Mouse (Mus musculus) heart, embryonic 16.5 days (tissue): ENCODE measurements around the gene Pzp. TPM values are rescaled to one million over a fixed set of nuclear protein-coding genes. Genes with fewer than 3 reads are reported as not detected.
A peak's percentile ranks its signal among the peaks of the same experiment; 100 is the strongest.

Experiments used
- ATAC-seq: fragments of 200-750 bp; cut with Nextera tagmentation; replicated peaks from 2 replicates; pipeline ENCODE4 v1.8.0; 2017; ENCODE audit warnings: moderate number of reproducible peaks; ENCODE audit not compliant: insufficient read depth, low FRiP score; ENCODE audit errors: extremely low read depth
- H3K27ac ChIP-seq: fragments of 300-500 bp; sonication (generic); 2 replicates; pipeline ENCODE4 v1.5.1; 2014; ENCODE audit warnings: mild to moderate bottlenecking, low read length, control low read depth, moderate library complexity
- H3K27me3 ChIP-seq: fragments of 300-500 bp; sonication (generic); 2 replicates; pipeline ENCODE4 v1.6.1; 2014; ENCODE audit warnings: low read length, mixed read lengths; ENCODE audit not compliant: control insufficient read depth, insufficient read depth
- H3K36me3 ChIP-seq: fragments of 300-500 bp; sonication (generic); 2 replicates; pipeline ENCODE4 v1.6.1; 2014; ENCODE audit not compliant: control insufficient read depth, insufficient read depth
- H3K4me1 ChIP-seq: fragments of 300-500 bp; sonication (generic); 2 replicates; pipeline ENCODE4 v1.6.1; 2014; ENCODE audit warnings: low read length, mixed read lengths; ENCODE audit not compliant: control insufficient read depth, insufficient read depth
- H3K4me2 ChIP-seq: fragments of 300-500 bp; sonication (generic); 2 replicates; pipeline ENCODE4 v1.6.1; 2014; ENCODE audit warnings: low read depth, mild to moderate bottlenecking, control low read depth, low read length
- H3K4me3 ChIP-seq: fragments of 300-500 bp; sonication (generic); 2 replicates; pipeline ENCODE4 v1.5.1; 2014; ENCODE audit warnings: mild to moderate bottlenecking, control low read depth, low read length
- H3K9ac ChIP-seq: fragments of 300-500 bp; sonication (generic); 2 replicates; pipeline ENCODE4 v1.6.1; 2014; ENCODE audit warnings: low read length, control low read depth
- H3K9me3 ChIP-seq: fragments of 300-500 bp; sonication (generic); replicated peaks from 2 replicates; pipeline ENCODE4 v1.6.1; 2016; ENCODE audit warnings: low read length; ENCODE audit not compliant: control insufficient read depth
- WGBS: fragments of 180-500 bp; shearing (Covaris S2); extraction: QIAGEN DNeasy Blood & Tissue Kit; methylation state at CpG from one replicate; pipeline ENCODE4 v1.1.7; 2014; 5-methylcytosine and 5-hydroxymethylcytosine counted together
- polyA plus RNA-seq: library from polyadenylated mRNA; unstranded; fragments of >200 nt; fragmentation: Nextera tagmentation; extraction: Ambion mirVana; gene quantifications from 2 replicates; pipeline ENCODE4 v1.2.1, GENCODE M21; 2015

Pzp gene
- polyA plus RNA-seq, 1 experiment from 2014 or later = 0.63 TPM

DNA sequence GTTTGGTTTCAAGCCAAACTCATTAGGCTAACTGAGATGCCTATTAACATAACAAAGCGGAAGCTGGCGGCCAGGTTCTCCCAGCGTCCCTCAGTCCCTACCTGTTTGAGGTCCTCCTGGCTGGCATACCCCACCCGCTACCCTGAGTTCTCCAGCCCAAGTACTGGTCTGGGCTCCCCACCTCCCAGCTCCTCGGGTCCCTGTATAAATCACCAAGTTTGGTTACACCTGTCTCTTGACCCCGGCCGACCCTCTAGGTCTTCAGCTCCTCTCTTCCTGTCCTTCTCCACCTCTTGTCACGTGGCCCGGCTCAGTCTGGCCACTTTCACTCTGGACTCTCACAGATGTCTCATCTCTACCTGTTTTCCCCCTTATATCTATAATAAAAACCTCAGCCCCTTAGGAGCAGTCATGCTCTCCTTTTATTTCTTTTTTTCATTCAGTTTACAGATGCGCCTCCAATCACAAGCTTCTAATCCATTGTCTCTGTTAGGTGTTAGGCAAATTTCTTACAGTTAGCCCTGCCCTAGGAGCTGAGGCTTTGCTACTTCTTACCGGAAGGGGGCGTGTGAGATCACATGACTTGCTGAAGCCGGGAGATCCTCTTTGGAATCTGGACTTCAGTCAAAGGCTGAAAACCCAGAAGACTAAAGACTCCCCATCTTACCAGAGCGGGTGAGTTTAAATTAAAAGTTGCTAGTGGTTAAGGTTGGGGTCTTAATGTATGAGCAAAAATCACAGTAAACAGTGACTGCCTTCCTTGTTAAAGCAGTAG, 80.6 kb downstream of the Pzp start:
- peak; percentile 55; the same call in 1 of the 2 replicates for ATAC-seq
- 17% methylated on average over 14 of the region's 14 CpGs for WGBS

DNA sequence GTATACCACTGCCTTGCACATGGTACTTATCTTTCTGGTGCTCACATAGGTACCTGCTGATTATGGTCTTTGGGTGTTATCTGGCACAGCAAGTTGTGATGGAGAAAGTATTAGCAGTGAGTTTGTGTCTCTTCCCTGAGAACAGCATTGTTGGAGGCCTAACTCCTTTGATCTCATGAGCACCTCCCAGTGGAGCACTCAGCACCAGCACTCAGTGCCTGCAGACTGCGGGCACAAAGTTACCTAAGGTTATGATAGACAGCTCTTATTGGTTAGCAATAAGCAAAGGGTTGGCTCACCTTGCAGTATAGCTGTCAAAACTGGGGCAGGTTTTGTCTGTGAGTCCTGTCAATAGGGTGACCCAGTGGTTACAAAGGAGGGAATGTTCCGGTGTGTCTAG, 86.3 kb downstream of the Pzp start:
- no peaks in the 10 kb centered on the region for H3K9me3 ChIP-seq
- H3K4me2 ChIP-seq = no peak overlapping the region
- peaks cover 10% of the 10 kb centered on the region for H3K36me3 ChIP-seq
- 0 out of 2 replicates have a peak, but pooled peaks cover 1% of the 10 kb centered on the region for H3K27me3 ChIP-seq
- ATAC-seq = no peak
- H3K4me3 ChIP-seq = no peak overlapping the region
- H3K27ac ChIP-seq = no peak overlapping the region
- H3K4me1 ChIP-seq = peaks cover 23% of the 10 kb centered on the region
- 93% methylated on average over 2 of the region's 2 CpGs for WGBS
- no peak overlapping the region for H3K9ac ChIP-seq

More for the DNA sequence above, 80.6 kb downstream of the Pzp start:
- Histone ChIP-seq H3K4me1 (peaks cover 4% of the 10 kb centered on the region), H3K27me3 (0 out of 2 replicates have a peak, but pooled peaks cover 2% of the 10 kb centered on the region), H3K4me2 (peak overlapping the region; percentile 63), H3K4me3 (peak overlapping the region; percentile 32), H3K36me3 (no peaks in the 10 kb centered on the region), H3K27ac (no peak overlapping the region), H3K9ac (peak overlapping the region; percentile 18), H3K9me3 (no peaks in the 10 kb centered on the region)

DNA sequence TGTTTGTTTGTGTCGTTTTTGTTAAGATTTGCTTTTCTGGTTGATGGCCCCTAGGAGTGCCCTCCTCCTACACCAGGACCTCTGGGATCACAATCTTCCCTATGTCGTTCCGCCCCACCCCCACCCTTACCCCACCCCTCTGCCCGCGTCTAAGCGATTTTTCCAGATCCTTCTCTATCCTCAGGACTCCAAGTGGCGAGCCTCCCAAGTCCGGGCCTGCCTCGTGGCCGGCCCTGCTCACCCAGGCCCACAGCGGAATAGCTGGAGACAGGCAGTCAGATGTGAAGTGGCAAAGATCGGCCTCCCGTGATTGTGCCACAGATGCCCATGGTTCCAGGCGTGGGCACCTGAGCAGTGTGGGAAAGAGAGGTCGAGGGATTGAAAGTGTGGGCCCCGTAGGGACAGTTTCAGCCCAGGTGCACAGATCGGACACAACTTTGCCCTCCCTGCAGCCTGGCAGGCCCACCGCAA, 87.6 kb downstream of the Pzp start:
- Histone ChIP-seq H3K27me3 (no peaks in the 10 kb centered on the region), H3K4me1 (peaks cover 29% of the 10 kb centered on the region), H3K9ac (peak overlapping the region; percentile 88), H3K27ac (peak overlapping the region; percentile 74), H3K9me3 (no peaks in the 10 kb centered on the region), H3K4me2 (peak overlapping the region; percentile 94), H3K36me3 (peaks cover 24% of the 10 kb centered on the region), H3K4me3 (peak overlapping the region; percentile 71)
- 17% methylated on average over 18 of the region's 18 CpGs for WGBS
- ATAC-seq = peak; percentile 12

DNA sequence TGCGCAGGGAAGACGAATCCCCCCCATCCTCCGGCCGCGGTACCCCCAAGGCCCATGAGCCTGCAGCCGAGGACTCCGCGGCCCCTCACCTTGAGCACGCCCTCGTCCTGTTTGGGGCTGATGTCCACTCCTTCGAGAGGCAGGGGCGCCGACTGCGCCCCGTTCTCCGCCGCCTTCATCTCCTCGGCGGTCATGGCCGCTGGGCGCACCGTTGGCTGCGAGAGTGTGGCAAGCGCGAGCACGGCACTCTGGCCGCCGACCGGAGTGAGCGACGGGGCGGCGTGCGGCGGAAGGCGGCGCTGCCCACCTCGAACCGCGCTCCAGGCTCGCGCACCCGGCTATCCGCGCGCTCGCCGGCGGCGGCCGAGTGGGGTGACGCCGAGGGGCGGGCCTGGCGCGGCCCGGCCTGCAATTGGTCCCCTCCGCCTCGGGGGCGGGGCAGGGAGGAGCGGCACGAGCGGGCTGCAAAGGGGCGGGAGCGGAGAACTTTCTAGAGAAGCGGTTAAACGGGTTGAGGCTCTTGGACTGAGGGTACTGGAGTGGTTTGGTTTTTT, 88.1 kb downstream of the Pzp start, which contains the start of gene Fkbp4:
Fkbp4 (minus strand) TSS at position 361 of the 554 bp plus-strand sequence.
- peak within 1 kb of the TSS; percentile 71 for H3K4me3 ChIP-seq
- H3K4me1 ChIP-seq = peaks cover 29% of the 10 kb centered on the region
- no peaks in the 10 kb centered on the region for H3K27me3 ChIP-seq
- H3K9me3 ChIP-seq = no peaks in the 10 kb centered on the region
- peak within 1 kb of the TSS; percentile 88 for H3K9ac ChIP-seq
- peak; percentile 90 for ATAC-seq
- H3K4me2 ChIP-seq = peak within 1 kb of the TSS; percentile 94
- peak within 1 kb of the TSS; percentile 93 for H3K27ac ChIP-seq
- under 1% methylated on average over 67 of the region's 67 CpGs for WGBS
- H3K36me3 ChIP-seq = peaks cover 29% of the 10 kb centered on the region

DNA sequence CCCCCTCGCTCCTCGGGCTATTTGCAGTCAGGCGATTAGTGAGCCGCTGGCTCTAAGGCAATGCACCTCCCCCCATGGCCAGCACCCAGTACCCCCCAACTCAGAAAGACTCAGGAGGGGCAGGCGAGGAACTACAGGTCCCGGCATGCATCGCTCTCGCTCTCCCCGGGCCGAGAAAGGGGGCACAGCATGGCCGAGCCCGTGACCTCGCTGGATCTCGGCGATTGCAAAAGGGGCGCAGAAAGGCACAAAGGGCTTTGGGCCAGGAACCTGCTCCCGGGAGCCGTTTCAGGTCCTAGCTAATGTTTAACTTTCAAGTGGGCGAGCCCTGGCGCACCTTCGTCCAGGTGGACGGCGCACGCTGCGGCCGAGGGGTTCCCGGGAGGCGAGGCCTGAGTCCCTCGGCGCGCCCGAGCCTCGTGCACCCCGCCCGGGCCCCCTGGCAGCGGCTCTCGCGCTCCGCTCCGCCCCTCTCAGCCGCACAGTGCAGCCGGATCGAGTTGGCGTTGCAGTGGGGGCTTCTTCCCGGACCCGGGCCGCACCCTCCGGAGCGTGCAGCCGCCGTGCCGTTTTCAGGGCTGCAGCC, 88.7 kb downstream of the Pzp start:
- H3K4me2 ChIP-seq = peak overlapping the region; percentile 88
- WGBS = under 1% methylated on average over 52 of the region's 52 CpGs
- no peaks in the 10 kb centered on the region for H3K9me3 ChIP-seq
- no peaks in the 10 kb centered on the region for H3K27me3 ChIP-seq
- H3K36me3 ChIP-seq = peaks cover 34% of the 10 kb centered on the region
- peak overlapping the region; percentile 71 for H3K4me3 ChIP-seq
- peaks cover 31% of the 10 kb centered on the region for H3K4me1 ChIP-seq
- peak overlapping the region; percentile 93 for H3K27ac ChIP-seq
- ATAC-seq = peak; percentile 67
- H3K9ac ChIP-seq = peak overlapping the region; percentile 88

DNA sequence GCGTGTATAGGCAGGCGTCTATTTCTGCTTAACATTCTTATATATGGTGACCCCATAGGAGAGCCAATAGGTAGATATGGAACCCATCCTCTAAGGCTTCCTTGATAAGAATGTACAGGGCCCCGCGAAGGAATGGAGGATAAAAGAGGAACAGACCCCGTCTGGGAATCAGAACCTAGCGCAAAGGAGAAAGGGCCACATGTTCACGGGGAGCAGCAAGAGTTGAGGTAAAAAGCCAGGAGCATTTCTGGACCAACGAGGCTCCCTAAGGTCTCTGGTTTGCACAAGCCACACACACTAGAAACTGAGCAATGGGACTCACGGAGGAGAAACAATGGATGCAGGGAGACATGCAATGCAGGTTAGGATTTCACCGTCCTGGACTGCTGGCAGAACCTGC, 89.2 kb downstream of the Pzp start:
- peaks cover 37% of the 10 kb centered on the region for H3K4me1 ChIP-seq
- no peak for ATAC-seq
- WGBS = 3% methylated on average over 10 of the region's 10 CpGs

DNA sequence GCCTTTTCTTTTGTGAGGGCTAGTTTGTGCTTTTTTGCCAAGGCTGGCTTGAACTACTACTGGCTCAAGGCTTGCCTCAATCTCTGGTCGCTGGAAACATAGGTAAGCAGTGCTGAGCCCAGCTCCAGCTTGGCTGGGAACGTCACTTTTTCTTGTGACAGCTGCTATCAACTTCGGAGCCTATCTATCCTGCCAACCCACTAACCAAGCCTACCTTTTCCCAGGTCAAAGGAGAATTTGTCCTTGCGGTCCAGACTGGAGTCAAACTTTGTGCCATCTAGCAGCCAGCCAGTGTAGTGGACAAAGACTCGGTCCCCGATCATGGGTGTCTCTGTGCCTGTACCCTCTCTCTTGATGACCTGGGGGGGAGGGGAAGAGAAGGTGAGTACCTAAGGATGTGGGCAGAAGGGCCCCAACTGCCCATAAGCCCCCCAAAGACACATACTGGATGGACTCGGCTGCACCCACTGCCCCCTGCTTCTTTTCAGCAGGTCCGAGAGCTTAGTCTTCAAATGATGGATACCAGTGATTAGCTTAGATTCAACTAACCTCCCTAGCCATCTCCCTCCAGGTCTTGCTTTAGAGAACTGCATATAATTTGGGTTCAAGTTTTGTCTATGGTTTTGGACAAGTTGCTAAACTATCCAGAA, 90.0 kb downstream of the Pzp start:
- H3K27ac ChIP-seq = no peak overlapping the region
- H3K36me3 ChIP-seq = peaks cover 48% of the 10 kb centered on the region
- no peak overlapping the region; the same call in 1 of the 2 replicates for H3K9ac ChIP-seq
- H3K4me2 ChIP-seq = peak overlapping the region; percentile 88
- H3K27me3 ChIP-seq = no peaks in the 10 kb centered on the region
- no peaks in the 10 kb centered on the region for H3K9me3 ChIP-seq
- ATAC-seq = no peak
- peaks cover 39% of the 10 kb centered on the region for H3K4me1 ChIP-seq
- 81% methylated on average over 8 of the region's 8 CpGs for WGBS
- H3K4me3 ChIP-seq = peak overlapping the region; percentile 71

More for the DNA sequence above, 89.2 kb downstream of the Pzp start:
- H3K4me2 ChIP-seq = peak overlapping the region; percentile 88
- H3K27ac ChIP-seq = peak overlapping the region; percentile 93
- H3K9ac ChIP-seq = peak overlapping the region; percentile 88
- no peaks in the 10 kb centered on the region for H3K27me3 ChIP-seq
- no peaks in the 10 kb centered on the region for H3K9me3 ChIP-seq
- peaks cover 40% of the 10 kb centered on the region for H3K36me3 ChIP-seq
- peak overlapping the region; percentile 71 for H3K4me3 ChIP-seq

DNA sequence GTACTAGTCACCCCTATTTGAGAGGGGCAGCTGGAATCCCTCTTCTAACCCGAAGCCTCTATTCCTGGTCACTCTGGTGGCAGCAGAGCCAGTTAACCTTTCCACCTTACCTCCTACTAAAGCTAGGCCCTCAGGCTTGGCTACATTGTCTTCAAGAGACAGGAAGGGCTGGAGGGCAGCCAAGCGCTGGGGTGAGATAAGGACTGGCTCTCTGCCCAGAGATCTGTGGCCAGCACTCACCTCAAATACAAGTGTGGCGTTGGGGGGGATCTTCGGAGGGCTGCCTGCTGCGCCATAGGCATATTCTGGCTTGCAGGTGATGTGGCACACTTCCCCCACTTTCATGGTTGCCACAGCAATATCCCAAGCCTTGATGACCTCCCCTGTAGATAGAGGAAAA, 91.0 kb downstream of the Pzp start:
- H3K36me3 ChIP-seq = peaks cover 55% of the 10 kb centered on the region
- WGBS = 16% methylated on average over 5 of the region's 5 CpGs

More for the DNA sequence above, 91.0 kb downstream of the Pzp start:
- peak; percentile 43 for ATAC-seq
- H3K27ac ChIP-seq = peak overlapping the region; percentile 80
- no peaks in the 10 kb centered on the region for H3K9me3 ChIP-seq
- H3K9ac ChIP-seq = no peak overlapping the region
- peaks cover 39% of the 10 kb centered on the region for H3K4me1 ChIP-seq
- peak overlapping the region; percentile 13; the same call in 1 of the 2 replicates for H3K4me2 ChIP-seq
- H3K27me3 ChIP-seq = no peaks in the 10 kb centered on the region
- no peak overlapping the region for H3K4me3 ChIP-seq
